Mouse (Mus musculus) midbrain, embryonic 15.5 days (tissue): ENCODE results near the gene Cdh4. TPM values are rescaled to one million over a fixed set of nuclear protein-coding genes. Genes with fewer than 3 reads are reported as not detected.

ENCODE experiments used
- ATAC-seq: fragments of 200-750 bp; cut with Nextera tagmentation; replicated peaks from 2 replicates; pipeline ENCODE4 v1.8.0; 2017; ENCODE audit warnings: moderate TSS enrichment
- H3K27ac ChIP-seq: fragments of 300-500 bp; sonication (generic); 2 replicates; pipeline ENCODE4 v1.5.1; 2015; ENCODE audit warnings: mild to moderate bottlenecking, inconsistent platforms
- H3K27me3 ChIP-seq: fragments of 300-500 bp; sonication (generic); replicated peaks from 2 replicates; pipeline ENCODE4 v1.6.1; 2015; ENCODE audit warnings: inconsistent platforms
- H3K36me3 ChIP-seq: fragments of 300-500 bp; sonication (generic); replicated peaks from 2 replicates; pipeline ENCODE4 v1.6.1; 2015; ENCODE audit warnings: inconsistent platforms
- H3K4me1 ChIP-seq: fragments of 300-500 bp; sonication (generic); 2 replicates; pipeline ENCODE4 v1.6.1; 2015; ENCODE audit warnings: inconsistent platforms
- H3K4me2 ChIP-seq: fragments of 300-500 bp; sonication (generic); 2 replicates; pipeline ENCODE4 v1.6.1; 2015; ENCODE audit warnings: inconsistent platforms, mild to moderate bottlenecking, moderate library complexity
- H3K4me3 ChIP-seq: fragments of 300-500 bp; sonication (generic); 2 replicates; pipeline ENCODE4 v1.5.1; 2015; ENCODE audit warnings: mild to moderate bottlenecking, inconsistent platforms
- H3K9ac ChIP-seq: fragments of 300-500 bp; sonication (generic); 2 replicates; pipeline ENCODE4 v1.6.1; 2015; ENCODE audit warnings: mild to moderate bottlenecking, inconsistent platforms
- H3K9me3 ChIP-seq: fragments of 300-500 bp; sonication (generic); 2 replicates; pipeline ENCODE4 v1.6.1; 2016; ENCODE audit warnings: inconsistent platforms
- WGBS: fragments of 180-500 bp; shearing (Covaris S2); methylation state at CpG from one replicate; pipeline ENCODE4 v1.1.7; 2015; ENCODE audit warnings: mixed read lengths; 5-methylcytosine and 5-hydroxymethylcytosine counted together
- polyA plus RNA-seq: library from polyadenylated mRNA; unstranded; fragments of >200 nt; fragmentation: Nextera tagmentation; extraction: Ambion mirVana; gene quantifications from 2 replicates; pipeline ENCODE4 v1.2.1, GENCODE M21; 2015

Gene Cdh4
- polyA plus RNA-seq, 1 experiment from 2014 or later, result 63.9 TPM

DNA sequence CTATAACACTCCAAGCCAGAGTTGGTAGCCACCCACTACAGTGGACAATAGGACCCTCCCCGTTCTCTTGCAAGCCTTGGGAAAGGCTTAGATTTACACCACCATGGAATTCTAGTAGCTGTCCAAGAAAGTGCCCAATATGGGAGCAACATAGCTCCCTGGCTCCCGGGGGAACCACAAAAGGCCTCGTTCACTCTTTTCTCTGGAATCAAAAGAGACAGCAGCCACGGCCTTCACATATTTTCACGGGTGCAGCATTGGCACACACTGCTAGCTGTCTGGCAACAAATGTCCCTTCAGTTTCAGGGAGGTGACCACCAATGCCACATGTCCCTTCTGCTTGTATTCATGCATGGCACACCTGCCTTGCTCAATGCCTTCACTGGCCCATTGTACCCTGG lies 38.6 kb downstream of the Cdh4 start:
- ATAC-seq, result peak; percentile 58; the same call in 1 of the 2 replicates
- peaks cover 23% of the 10 kb centered on the region for H3K4me1 ChIP-seq
- no peaks in the 10 kb centered on the region for H3K9me3 ChIP-seq
- 0 out of 2 replicates have a peak overlapping the region, but pooled peaks have one; percentile 25 for H3K27ac ChIP-seq
- H3K36me3 ChIP-seq, result no peaks in the 10 kb centered on the region
- no peak overlapping the region for H3K4me3 ChIP-seq
- 30% methylated on average over 5 of the region's 5 CpGs for WGBS
- no peak overlapping the region for H3K9ac ChIP-seq
- H3K4me2 ChIP-seq, result no peak overlapping the region; the same call in 1 of the 2 replicates
- H3K27me3 ChIP-seq, result no peaks in the 10 kb centered on the region

- no peaks in the 10 kb centered on the region for H3K36me3 ChIP-seq
- no peak overlapping the region for H3K4me3 ChIP-seq
- no peak overlapping the region for H3K9ac ChIP-seq
- ATAC-seq, result no peak
- H3K4me2 ChIP-seq, result no peak overlapping the region
- no peaks in the 10 kb centered on the region for H3K9me3 ChIP-seq
- no peak overlapping the region for H3K27ac ChIP-seq
- H3K27me3 ChIP-seq, result no peaks in the 10 kb centered on the region
- peaks cover 23% of the 10 kb centered on the region for H3K4me1 ChIP-seq
- 41% methylated on average over 10 of the region's 10 CpGs for WGBS
These were observed 39.1 kb downstream of the Cdh4 start for GRCm38 (mm10) chr2:179481363-179481762.

DNA sequence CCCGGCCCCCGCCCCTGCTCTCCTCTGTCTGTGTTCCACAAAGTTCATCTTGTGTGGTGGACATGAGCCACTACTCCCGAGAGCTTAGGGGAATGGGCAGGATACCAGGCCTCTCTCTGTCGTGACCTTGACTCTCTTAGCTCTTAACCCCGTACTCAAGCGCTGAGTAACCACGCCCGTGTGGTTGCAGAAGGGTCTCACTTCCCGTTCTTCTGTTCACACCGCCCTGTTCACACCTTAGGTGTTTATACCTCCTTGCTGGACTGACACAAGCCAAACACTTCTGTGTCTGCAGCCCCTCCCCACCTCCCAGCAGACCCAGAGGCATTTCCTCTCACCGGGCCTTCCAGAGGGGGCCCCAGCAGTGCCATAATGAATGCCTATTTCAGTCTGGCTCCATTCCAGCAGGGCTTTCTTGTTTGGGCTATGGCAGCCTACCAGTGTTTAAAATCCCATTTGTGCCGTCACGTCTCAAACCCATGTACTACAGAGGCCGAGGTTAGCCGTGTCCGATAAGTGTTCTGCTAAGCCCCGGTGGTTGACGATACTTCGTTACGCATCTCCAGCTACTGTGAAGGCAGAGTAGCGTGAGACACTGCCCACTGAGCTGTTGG lies 46.4 kb downstream of the Cdh4 start:
- Histone ChIP-seq H3K27me3 (no peaks in the 10 kb centered on the region), H3K27ac (no peak overlapping the region), H3K36me3 (no peaks in the 10 kb centered on the region), H3K4me3 (no peak overlapping the region), H3K9me3 (no peaks in the 10 kb centered on the region), H3K4me2 (no peak overlapping the region; the same call in 1 of the 2 replicates), H3K4me1 (peaks cover 14% of the 10 kb centered on the region; the same call in 1 of the 2 replicates), H3K9ac (no peak overlapping the region)
- no peak; the same call in 1 of the 2 replicates for ATAC-seq
- 60% methylated on average over 21 of the region's 21 CpGs for WGBS

DNA sequence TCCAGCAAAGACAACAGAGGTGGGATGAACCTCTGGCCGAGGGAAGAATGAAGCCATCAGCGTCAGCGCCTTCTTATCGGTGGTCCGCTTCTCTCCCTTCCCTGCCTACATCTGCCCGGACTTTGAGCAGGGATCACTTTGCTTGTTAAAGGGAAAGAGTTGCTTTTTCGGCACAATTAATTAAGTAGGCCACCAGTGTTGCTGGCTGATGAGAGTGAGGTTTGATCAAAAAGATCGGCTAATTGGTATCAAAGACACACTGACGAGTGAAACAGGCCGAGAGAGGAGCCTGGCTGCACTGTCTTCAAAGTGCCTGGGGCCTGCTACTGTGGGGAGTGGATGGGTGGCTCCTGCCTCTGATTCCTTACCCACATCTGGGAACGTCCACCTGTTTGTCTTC lies 49.7 kb downstream of the Cdh4 start:
- Histone ChIP-seq H3K4me3 (no peak overlapping the region), H3K36me3 (no peaks in the 10 kb centered on the region), H3K27me3 (no peaks in the 10 kb centered on the region), H3K4me1 (peaks cover 14% of the 10 kb centered on the region; the same call in 1 of the 2 replicates), H3K4me2 (no peak overlapping the region), H3K27ac (no peak overlapping the region), H3K9me3 (no peaks in the 10 kb centered on the region), H3K9ac (no peak overlapping the region)
- ATAC-seq, result no peak
- 40% methylated on average over 11 of the region's 11 CpGs for WGBS

- Histone ChIP-seq H3K4me3 (no peak overlapping the region), H3K9me3 (no peaks in the 10 kb centered on the region), H3K36me3 (no peaks in the 10 kb centered on the region), H3K4me2 (no peak overlapping the region), H3K27me3 (no peaks in the 10 kb centered on the region), H3K27ac (no peak overlapping the region), H3K4me1 (peaks cover 6% of the 10 kb centered on the region; the same call in 1 of the 2 replicates), H3K9ac (no peak overlapping the region)
- ATAC-seq, result no peak
- WGBS, result 97% methylated on average over 1 of the region's 1 CpGs
These were observed 52.0 kb downstream of the Cdh4 start for GRCm38 (mm10) chr2:179494276-179494675.

- H3K36me3 ChIP-seq, result no peaks in the 10 kb centered on the region
- H3K4me3 ChIP-seq, result no peak overlapping the region
- H3K9me3 ChIP-seq, result no peaks in the 10 kb centered on the region
- no peaks in the 10 kb centered on the region for H3K4me1 ChIP-seq
- ATAC-seq, result no peak
- no peak overlapping the region for H3K27ac ChIP-seq
- no peak overlapping the region for H3K9ac ChIP-seq
- 72% methylated on average over 16 of the region's 16 CpGs for WGBS
- H3K27me3 ChIP-seq, result no peaks in the 10 kb centered on the region
- H3K4me2 ChIP-seq, result no peak overlapping the region
These were observed 68.2 kb downstream of the Cdh4 start for GRCm38 (mm10) chr2:179510439-179510838.

GRCm38 (mm10) chr2:179516559-179516958 lies 74.3 kb downstream of the Cdh4 start:
- WGBS, result 77% methylated on average over 9 of the region's 9 CpGs
- no peak overlapping the region for H3K27ac ChIP-seq

GRCm38 (mm10) chr2:179518456-179519032 lies 76.3 kb downstream of the Cdh4 start:
- Histone ChIP-seq H3K4me1 (peaks cover 34% of the 10 kb centered on the region), H3K27me3 (peaks cover 5% of the 10 kb centered on the region; the same call in 1 of the 2 replicates), H3K9ac (no peak overlapping the region), H3K9me3 (no peaks in the 10 kb centered on the region), H3K4me2 (no peak overlapping the region), H3K27ac (no peak overlapping the region), H3K36me3 (no peaks in the 10 kb centered on the region), H3K4me3 (no peak overlapping the region)
- ATAC-seq, result 0 out of 2 replicates have a peak, but pooled peaks have one; percentile 16
- 13% methylated on average over 14 of the region's 14 CpGs for WGBS

More at GRCm38 (mm10) chr2:179516559-179516958, 74.3 kb downstream of the Cdh4 start:
- Histone ChIP-seq H3K9me3 (no peaks in the 10 kb centered on the region), H3K4me3 (no peak overlapping the region), H3K4me2 (no peak overlapping the region), H3K27me3 (peaks cover 5% of the 10 kb centered on the region; the same call in 1 of the 2 replicates), H3K36me3 (no peaks in the 10 kb centered on the region), H3K4me1 (peaks cover 22% of the 10 kb centered on the region), H3K9ac (no peak overlapping the region)
- ATAC-seq, result no peak

DNA sequence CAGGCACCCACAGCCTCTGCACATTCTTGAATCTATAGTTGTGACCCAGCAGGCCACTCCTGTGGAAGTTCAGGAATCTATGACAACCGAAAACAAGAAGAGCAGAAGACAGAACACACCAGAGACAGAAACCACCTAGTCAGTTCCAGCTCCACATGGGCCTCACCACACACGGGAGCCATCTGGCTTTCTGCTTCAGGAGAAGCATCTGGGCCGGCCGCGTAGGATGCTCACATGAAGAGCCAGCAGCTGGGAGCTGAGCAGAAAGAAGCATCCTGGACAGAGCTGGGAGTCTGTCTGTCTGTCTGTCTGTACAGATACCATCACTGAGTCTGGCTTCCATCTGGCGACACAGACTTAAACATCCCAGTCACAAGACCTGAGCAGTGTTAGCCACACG lies 76.9 kb downstream of the Cdh4 start:
- H3K4me2 ChIP-seq, result no peak overlapping the region
- H3K27ac ChIP-seq, result no peak overlapping the region
- 84% methylated on average over 7 of the region's 7 CpGs for WGBS
- no peaks in the 10 kb centered on the region for H3K9me3 ChIP-seq
- H3K27me3 ChIP-seq, result peaks cover 5% of the 10 kb centered on the region; the same call in 1 of the 2 replicates
- ATAC-seq, result no peak
- no peak overlapping the region for H3K4me3 ChIP-seq
- no peak overlapping the region for H3K9ac ChIP-seq
- no peaks in the 10 kb centered on the region for H3K36me3 ChIP-seq
- peaks cover 34% of the 10 kb centered on the region for H3K4me1 ChIP-seq

DNA sequence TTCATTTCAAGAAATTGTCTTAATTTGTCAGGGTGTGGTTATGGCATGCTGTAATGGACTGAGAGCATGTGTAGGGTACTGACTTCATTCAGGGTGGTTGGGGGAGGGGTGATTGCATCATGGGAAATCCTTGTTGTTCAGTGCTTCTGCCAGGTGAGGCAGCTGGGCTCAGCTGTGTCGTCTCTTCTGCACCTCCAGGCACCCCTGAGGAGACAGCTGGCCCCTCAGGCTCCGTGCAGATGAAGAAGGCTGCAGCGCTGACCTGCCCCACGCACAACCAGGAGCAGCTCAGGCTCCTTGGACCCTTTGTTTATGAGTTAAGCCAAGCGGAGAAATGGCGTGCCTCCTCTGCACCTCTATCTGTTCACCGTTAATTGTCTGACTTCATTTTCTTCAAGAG lies 77.7 kb downstream of the Cdh4 start:
- no peak overlapping the region for H3K4me3 ChIP-seq
- WGBS, result 35% methylated on average over 7 of the region's 7 CpGs
- H3K9ac ChIP-seq, result no peak overlapping the region
- H3K27ac ChIP-seq, result no peak overlapping the region
- no peak overlapping the region for H3K4me2 ChIP-seq
- no peaks in the 10 kb centered on the region for H3K9me3 ChIP-seq
- H3K36me3 ChIP-seq, result no peaks in the 10 kb centered on the region
- peaks cover 34% of the 10 kb centered on the region for H3K4me1 ChIP-seq
- ATAC-seq, result no peak; the same call in 1 of the 2 replicates
- H3K27me3 ChIP-seq, result peaks cover 5% of the 10 kb centered on the region; the same call in 1 of the 2 replicates

GRCm38 (mm10) chr2:179520941-179521340 lies 78.7 kb downstream of the Cdh4 start:
- H3K4me3 ChIP-seq, result no peak overlapping the region
- H3K4me2 ChIP-seq, result no peak overlapping the region
- 82% methylated on average over 6 of the region's 6 CpGs for WGBS
- H3K27me3 ChIP-seq, result peaks cover 5% of the 10 kb centered on the region; the same call in 1 of the 2 replicates
- no peaks in the 10 kb centered on the region for H3K9me3 ChIP-seq
- ATAC-seq, result no peak
- no peaks in the 10 kb centered on the region for H3K36me3 ChIP-seq
- peaks cover 34% of the 10 kb centered on the region for H3K4me1 ChIP-seq
- H3K27ac ChIP-seq, result no peak overlapping the region
- H3K9ac ChIP-seq, result no peak overlapping the region

GRCm38 (mm10) chr2:179521444-179521843 lies 79.2 kb downstream of the Cdh4 start:
- WGBS, result 38% methylated on average over 5 of the region's 5 CpGs
- no peak overlapping the region for H3K4me2 ChIP-seq
- H3K36me3 ChIP-seq, result no peaks in the 10 kb centered on the region
- no peaks in the 10 kb centered on the region for H3K9me3 ChIP-seq
- peaks cover 34% of the 10 kb centered on the region for H3K4me1 ChIP-seq
- no peak for ATAC-seq
- no peak overlapping the region for H3K9ac ChIP-seq
- H3K27me3 ChIP-seq, result peaks cover 5% of the 10 kb centered on the region; the same call in 1 of the 2 replicates
- H3K4me3 ChIP-seq, result no peak overlapping the region
- H3K27ac ChIP-seq, result peak overlapping the region; percentile 40; the same call in 1 of the 2 replicates
